Mouse (Mus musculus) kidney, adult 2 months (tissue): ENCODE measurements around the gene Abcb6. TPM values are rescaled to one million over a fixed set of nuclear protein-coding genes. Genes with fewer than 3 reads are reported as not detected.

ENCODE experiments used
- DNase-seq: peaks from one replicate; pipeline ENCODE4 v3.0.0; 2021
- H3K27ac ChIP-seq: fragments of 200-500 bp; 2 replicates; pipeline ENCODE4 v1.5.1; 2012; ENCODE audit warnings: low read depth, low read length, control low read depth, inconsistent platforms; ENCODE audit not compliant: insufficient read depth
- H3K27me3 ChIP-seq: fragments of 200-500 bp; replicated peaks from 2 replicates; pipeline ENCODE4 v1.6.1; 2012; ENCODE audit warnings: mild to moderate bottlenecking, moderate library complexity, low read length, inconsistent platforms; ENCODE audit not compliant: control insufficient read depth, insufficient read depth
- H3K36me3 ChIP-seq: fragments of 200-500 bp; 2 replicates; pipeline ENCODE4 v1.6.1; 2012; ENCODE audit warnings: mild to moderate bottlenecking, moderate library complexity, low read length, inconsistent platforms; ENCODE audit not compliant: control insufficient read depth, insufficient read depth
- H3K4me1 ChIP-seq: fragments of 200-500 bp; 2 replicates; pipeline ENCODE4 v1.6.1; 2011; ENCODE audit warnings: low read length; ENCODE audit not compliant: control insufficient read depth, insufficient read depth
- H3K4me3 ChIP-seq: fragments of 200-500 bp; 2 replicates; pipeline ENCODE4 v1.5.1; 2011; ENCODE audit warnings: mild to moderate bottlenecking, low read depth, low read length, control low read depth; ENCODE audit not compliant: insufficient read depth
- CTCF ChIP-seq: fragments of 200-500 bp; conservative IDR thresholded peaks from 2 replicates; pipeline ENCODE4 v1.5.1; 2011; ENCODE audit warnings: low read depth, mild to moderate bottlenecking, control low read depth, low read length, moderate library complexity, mixed read lengths; ENCODE audit not compliant: insufficient read depth, insufficient read length
- POLR2A ChIP-seq: fragments of 200-500 bp; IDR thresholded peaks from one replicate; pipeline ENCODE4 v1.6.1; 2011; ENCODE audit warnings: low read depth, low read length, control low read depth
- WGBS: fragments of 180-500 bp; shearing (Covaris S2); methylation state at CpG from one replicate; pipeline ENCODE4 v1.1.7; 2018; 5-methylcytosine and 5-hydroxymethylcytosine counted together
- polyA plus RNA-seq: library from polyadenylated mRNA; depleted of rRNA; stranded (reverse); fragments of >200 nt; gene quantifications from 2 replicates; pipeline ENCODE4 v1.2.3, GENCODE M21; 2012

The Abcb6 gene
- polyA plus RNA-seq, 1 experiment = 41.3 TPM

DNA sequence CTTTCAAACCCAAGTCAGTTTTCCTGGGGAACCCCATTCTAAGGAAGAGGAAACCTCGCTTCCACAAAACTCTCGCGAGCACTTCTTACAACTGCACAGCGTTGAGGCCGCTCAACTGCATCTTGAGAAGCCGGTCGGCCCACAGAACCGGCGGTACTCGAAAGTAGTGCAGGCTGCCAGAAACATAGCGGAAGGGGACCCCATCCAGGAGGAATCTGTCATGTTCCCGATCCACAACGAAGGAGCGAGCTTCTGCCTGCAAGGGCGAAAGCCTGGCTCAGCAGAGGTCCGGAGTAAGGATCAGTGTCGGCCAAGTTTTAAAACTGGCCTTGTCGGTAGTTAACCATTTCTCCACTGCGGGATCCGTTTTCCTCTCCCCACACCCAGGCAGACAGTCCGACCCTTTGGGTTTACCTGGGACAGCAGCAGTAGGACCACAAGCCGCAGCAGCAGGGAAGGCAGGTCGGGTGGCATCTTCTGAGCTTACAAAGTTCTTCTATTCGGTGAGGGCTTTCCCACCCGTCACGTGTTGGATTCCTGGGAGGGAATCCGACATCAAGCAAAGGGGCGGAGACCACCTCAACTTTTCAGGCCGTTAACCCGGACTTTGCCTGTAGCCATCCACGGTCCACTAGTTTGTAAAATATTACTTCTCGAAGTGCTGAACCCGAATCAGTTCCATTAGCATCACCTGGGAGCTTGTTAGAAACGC, 28.9 kb upstream of the Abcb6 start:
- peaks cover 4% of the 10 kb centered on the region; the same call in 1 of the 2 replicates for H3K36me3 ChIP-seq
- peak overlapping the region; percentile 66 for H3K27ac ChIP-seq
- H3K27me3 ChIP-seq = no peaks in the 10 kb centered on the region
- DNase-seq = peak; percentile 95
- 3% methylated on average over 34 of the region's 34 CpGs for WGBS
- TF ChIP-seq POLR2A = peak; percentile 55
- no peak for TF ChIP-seq CTCF
- H3K4me1 ChIP-seq = peaks cover 20% of the 10 kb centered on the region
- peak overlapping the region; percentile 79 for H3K4me3 ChIP-seq

DNA sequence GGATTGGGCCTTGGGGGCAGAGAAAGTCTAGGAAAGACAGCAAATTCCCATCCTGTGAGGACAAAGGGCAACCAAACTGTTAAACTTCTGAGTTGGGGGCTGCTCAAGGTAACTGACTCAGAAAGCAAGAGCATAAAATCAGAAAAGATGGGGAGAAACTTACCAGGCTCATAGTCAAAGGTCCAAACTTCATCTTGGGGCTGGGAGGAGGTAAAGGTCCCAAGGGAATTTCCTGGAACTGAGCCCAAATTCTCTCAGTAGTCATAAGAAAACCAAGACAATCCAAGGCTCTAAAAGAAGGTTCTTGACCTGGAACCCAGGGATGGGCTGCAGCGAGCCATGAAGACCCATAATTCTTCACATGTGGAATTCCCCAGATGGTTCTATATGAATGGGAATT, 21.0 kb upstream of the Abcb6 start:
- H3K36me3 ChIP-seq = no peaks in the 10 kb centered on the region; the same call in 1 of the 2 replicates
- WGBS = 49% methylated on average over 1 of the region's 1 CpGs

DNA sequence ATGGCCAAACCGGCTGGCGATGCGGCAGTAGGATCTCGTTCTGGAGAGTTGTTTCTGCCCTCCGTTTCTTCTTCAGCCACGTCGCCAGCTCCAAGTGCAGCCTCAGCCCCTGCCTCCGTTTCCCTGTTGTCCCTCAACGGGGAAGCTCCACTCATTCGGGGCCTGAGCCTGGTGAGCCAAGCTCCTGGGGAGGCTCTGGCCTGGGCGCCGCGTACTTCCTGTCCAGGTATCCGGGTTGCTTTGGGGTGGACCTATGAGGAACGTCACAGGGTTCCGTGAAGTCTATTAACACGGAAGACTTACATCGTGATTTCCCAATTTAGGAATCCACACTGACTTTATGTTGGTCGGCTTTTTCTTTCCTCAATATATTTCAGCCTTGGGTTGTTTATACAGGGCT, 12.3 kb upstream of the Abcb6 start:
- TF ChIP-seq CTCF (no peak), POLR2A (no peak)
- WGBS = under 1% methylated on average over 19 of the region's 19 CpGs
- DNase-seq = peak; percentile 81
- H3K4me1 ChIP-seq = peaks cover 10% of the 10 kb centered on the region; the same call in 1 of the 2 replicates
- H3K27ac ChIP-seq = peak overlapping the region; percentile 94
- peak overlapping the region; percentile 84 for H3K4me3 ChIP-seq
- no peaks in the 10 kb centered on the region; the same call in none of the 2 replicates for H3K36me3 ChIP-seq
- H3K27me3 ChIP-seq = no peaks in the 10 kb centered on the region

More for the DNA sequence above, 21.0 kb upstream of the Abcb6 start:
- DNase-seq = peak; percentile 87
- Histone ChIP-seq H3K4me1 (no peaks in the 10 kb centered on the region), H3K27me3 (no peaks in the 10 kb centered on the region), H3K27ac (no peak overlapping the region), H3K4me3 (no peak overlapping the region)
- no peak for TF ChIP-seq CTCF
- TF ChIP-seq POLR2A = no peak

DNA sequence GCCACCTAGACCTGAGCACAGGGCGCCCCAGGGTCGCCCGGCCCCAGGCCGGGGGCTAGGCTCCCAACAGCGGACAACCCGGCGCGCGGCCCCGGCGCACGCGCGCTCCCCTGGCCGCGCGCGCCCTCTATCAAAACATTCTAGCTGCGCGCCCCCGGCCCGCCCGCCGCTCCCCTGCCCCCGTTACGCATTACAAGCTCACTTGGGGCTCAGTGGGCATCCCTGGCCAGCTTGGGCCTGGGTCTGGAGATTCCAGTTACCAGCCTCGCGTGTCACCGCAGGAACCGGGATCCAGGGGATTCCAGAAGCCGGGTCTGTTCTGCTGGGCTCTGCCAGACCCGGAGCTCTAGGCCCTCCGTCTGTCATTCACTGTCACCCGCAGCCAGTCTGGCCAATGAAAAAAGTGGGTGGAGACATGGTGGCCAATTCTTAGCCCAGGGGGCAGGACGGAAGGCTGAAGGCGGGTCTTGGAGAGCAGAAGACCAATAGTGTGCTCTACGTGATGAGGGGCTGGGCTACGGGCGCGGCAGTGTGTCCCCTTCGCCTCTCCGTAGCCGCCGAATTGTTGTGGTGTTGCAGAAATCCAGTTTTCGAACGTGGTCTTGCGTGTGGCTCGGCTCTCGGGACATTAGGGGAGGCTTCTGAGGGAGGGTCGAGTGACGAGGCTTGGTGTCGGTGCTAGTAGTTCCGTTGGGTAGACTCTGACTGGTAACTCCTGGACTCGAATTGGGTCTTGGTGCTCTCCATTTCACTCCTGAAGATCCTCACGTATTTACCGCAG, 11.6 kb upstream of the Abcb6 start, which contains the start of the genes Ankzf1 and Atg9a:
Ankzf1 (plus strand) TSS at position 530 of the 781 bp plus-strand sequence.
Atg9a (minus strand) TSS at position 575 of the 781 bp plus-strand sequence.
- under 1% methylated on average over 55 of the region's 56 CpGs for WGBS

DNA sequence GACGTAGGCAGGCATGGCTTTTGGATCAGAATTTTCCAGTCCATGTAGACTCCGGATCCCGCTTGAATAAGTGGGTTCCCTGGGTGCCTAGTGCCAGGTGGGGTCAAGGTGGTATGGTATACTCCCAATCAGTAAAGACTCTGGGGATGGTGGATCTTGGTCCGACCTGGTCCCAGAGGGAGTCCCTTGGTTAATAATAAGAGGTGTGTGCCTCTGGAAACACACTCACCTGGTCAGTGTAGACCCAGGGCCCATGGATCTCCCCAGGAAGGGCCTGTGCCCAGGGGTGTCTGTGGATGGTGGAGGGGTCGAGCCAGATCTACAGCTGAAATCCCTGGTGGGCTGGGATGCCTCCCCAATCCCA, 11.0 kb upstream of the Abcb6 start:
- peak overlapping the region; percentile 17; the same call in 1 of the 2 replicates for H3K27ac ChIP-seq
- DNase-seq = no peak
- H3K4me1 ChIP-seq = peaks cover 10% of the 10 kb centered on the region; the same call in 1 of the 2 replicates
- H3K27me3 ChIP-seq = no peaks in the 10 kb centered on the region
- H3K4me3 ChIP-seq = peak overlapping the region; percentile 88
- no peaks in the 10 kb centered on the region; the same call in none of the 2 replicates for H3K36me3 ChIP-seq
- no peak for TF ChIP-seq CTCF
- TF ChIP-seq POLR2A = no peak
- 40% methylated on average over 5 of the region's 5 CpGs for WGBS

More for the DNA sequence above, 11.6 kb upstream of the Abcb6 start, which contains the start of the genes Ankzf1 and Atg9a:
- Histone ChIP-seq H3K27ac (peak within 1 kb of the TSS; percentile 94), H3K27me3 (no peaks in the 10 kb centered on the region), H3K36me3 (no peaks in the 10 kb centered on the region; the same call in none of the 2 replicates), H3K4me1 (peaks cover 10% of the 10 kb centered on the region; the same call in 1 of the 2 replicates), H3K4me3 (peak within 1 kb of the TSS; percentile 88)
- TF ChIP-seq POLR2A = peak; percentile 31
- TF ChIP-seq CTCF = no peak
- peak; percentile 99 for DNase-seq

DNA sequence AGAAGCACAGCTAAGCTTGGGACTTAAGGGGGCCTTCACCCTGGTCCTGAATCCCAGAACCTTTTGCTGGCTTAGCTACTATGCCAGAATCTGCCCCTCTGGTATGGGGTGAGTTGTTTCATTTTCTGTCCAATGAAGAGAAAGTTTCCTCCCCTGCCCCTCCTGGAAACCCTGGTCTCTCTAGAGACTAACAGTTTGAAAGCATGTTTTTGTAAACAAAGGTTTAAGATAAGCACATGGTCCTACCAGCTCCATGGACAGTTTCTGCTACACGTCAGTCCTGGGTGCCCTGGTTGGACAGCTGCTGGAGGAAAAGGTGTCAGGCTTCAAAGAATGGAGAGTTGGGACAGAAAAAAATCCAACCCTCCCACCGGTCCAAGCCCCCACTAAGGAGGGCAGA, 10.4 kb upstream of the Abcb6 start:
- H3K4me1 ChIP-seq = peaks cover 10% of the 10 kb centered on the region; the same call in 1 of the 2 replicates
- 43% methylated on average over 2 of the region's 2 CpGs for WGBS
- DNase-seq = no peak

DNA sequence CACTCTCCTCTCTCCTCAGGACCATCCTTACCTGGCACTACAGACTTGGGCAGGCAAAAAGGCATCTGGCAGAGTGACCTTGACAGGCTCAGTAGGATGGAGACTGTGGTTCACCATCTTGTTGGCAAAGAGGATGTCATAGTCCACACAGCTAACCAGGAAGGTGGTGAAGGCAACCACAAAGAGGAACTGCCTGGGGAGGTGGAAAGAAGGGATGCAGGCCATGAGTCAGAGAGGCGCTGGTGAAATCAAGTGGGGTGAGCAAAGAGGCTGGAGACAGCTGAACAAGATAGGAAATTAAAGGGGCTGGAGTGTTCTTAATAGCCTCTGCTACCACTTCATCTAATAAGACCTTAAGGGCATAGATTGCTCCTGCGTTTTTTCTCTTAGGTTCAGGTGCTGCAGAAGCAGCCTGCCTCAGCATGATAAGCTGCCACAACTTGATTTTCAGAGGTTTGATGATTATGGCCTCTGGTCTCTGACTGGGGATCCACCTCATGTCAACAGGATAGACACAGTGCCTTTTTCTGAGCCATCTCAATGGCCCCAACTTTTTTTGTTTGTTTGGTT, 7.8 kb upstream of the Abcb6 start:
- no peak for DNase-seq
- WGBS = 79% methylated on average over 2 of the region's 2 CpGs
- Histone ChIP-seq H3K4me1 (peaks cover 3% of the 10 kb centered on the region; the same call in 1 of the 2 replicates), H3K4me3 (no peak overlapping the region), H3K36me3 (no peaks in the 10 kb centered on the region; the same call in 1 of the 2 replicates), H3K27me3 (no peaks in the 10 kb centered on the region), H3K27ac (no peak overlapping the region)
- TF ChIP-seq CTCF = no peak

More for the DNA sequence above, 10.4 kb upstream of the Abcb6 start:
- Histone ChIP-seq H3K4me3 (no peak overlapping the region), H3K36me3 (no peaks in the 10 kb centered on the region; the same call in none of the 2 replicates), H3K27ac (no peak overlapping the region), H3K27me3 (no peaks in the 10 kb centered on the region)
- TF ChIP-seq POLR2A (no peak), CTCF (no peak)
